Mouse (Mus musculus) lung, postnatal 25 days (tissue): ENCODE measurements around the gene Ccdc12.

ENCODE experiments used
- DNase-seq: peaks from one replicate; pipeline ENCODE4 v3.0.0; 2022; ENCODE audit warnings: low spot score

Ccdc12 gene

GRCm38 (mm10) chr9:110645219-110645618, 11.1 kb upstream of the Ccdc12 start:
- DNase-seq, result peak; percentile 38

- no peak for DNase-seq
These were observed 6.5 kb upstream of the Ccdc12 start for GRCm38 (mm10) chr9:110649775-110650174.

GRCm38 (mm10) chr9:110651931-110652722, 4.2 kb upstream of the Ccdc12 start:
- peak; percentile 73 for DNase-seq

GRCm38 (mm10) chr9:110652963-110653654, 3.2 kb upstream of the Ccdc12 start:
- DNase-seq, result no peak

- DNase-seq, result peak; percentile 98
These were observed 2.4 kb upstream of the Ccdc12 start, which contains the start of gene Nbeal2 for GRCm38 (mm10) chr9:110653655-110654461. Nbeal2 (minus strand) TSS chr9:110654161.

GRCm38 (mm10) chr9:110654726-110655650, 1.3 kb upstream of the Ccdc12 start:
- DNase-seq, result no peak

GRCm38 (mm10) chr9:110655651-110656007, 674 bp upstream of the Ccdc12 start:
- DNase-seq, result no peak

GRCm38 (mm10) chr9:110657474-110658078, 1.3 kb downstream of the Ccdc12 start:
- no peak for DNase-seq

GRCm38 (mm10) chr9:110659521-110659920, 3.2 kb downstream of the Ccdc12 start:
- DNase-seq, result no peak

- no peak for DNase-seq
These were observed 3.9 kb downstream of the Ccdc12 start for GRCm38 (mm10) chr9:110660208-110660607.

- no peak for DNase-seq
These were observed 4.7 kb downstream of the Ccdc12 start for GRCm38 (mm10) chr9:110660856-110661612.

- no peak for DNase-seq
These were observed 6.5 kb downstream of the Ccdc12 start for GRCm38 (mm10) chr9:110662844-110663243.

GRCm38 (mm10) chr9:110665912-110666311, 9.6 kb downstream of the Ccdc12 start:
- peak; percentile 79 for DNase-seq

- no peak for DNase-seq
These were observed 10.1 kb downstream of the Ccdc12 start for GRCm38 (mm10) chr9:110666374-110666773.

GRCm38 (mm10) chr9:110667219-110667836, 11.0 kb downstream of the Ccdc12 start:
- no peak for DNase-seq

- no peak for DNase-seq
These were observed 12.4 kb downstream of the Ccdc12 start for GRCm38 (mm10) chr9:110668601-110669293.

- DNase-seq, result no peak
These were observed 13.5 kb downstream of the Ccdc12 start for GRCm38 (mm10) chr9:110669785-110670184.

- DNase-seq, result no peak
These were observed 16.3 kb downstream of the Ccdc12 start for GRCm38 (mm10) chr9:110672462-110673106.
